Mouse (Mus musculus) erythroblast, embryonic 14.5 days (primary cell): ENCODE results near the gene Uhmk1.

Source experiments
- GATA1 ChIP-seq: IDR thresholded peaks from 2 replicates; pipeline ENCODE4 v1.6.1; 2012; ENCODE audit warnings: low read length, inconsistent platforms, mixed read lengths
- TAL1 ChIP-seq: IDR thresholded peaks from 3 replicates; pipeline ENCODE4 v1.6.1; 2012; ENCODE audit warnings: low read length, inconsistent platforms, mixed read lengths

DNA sequence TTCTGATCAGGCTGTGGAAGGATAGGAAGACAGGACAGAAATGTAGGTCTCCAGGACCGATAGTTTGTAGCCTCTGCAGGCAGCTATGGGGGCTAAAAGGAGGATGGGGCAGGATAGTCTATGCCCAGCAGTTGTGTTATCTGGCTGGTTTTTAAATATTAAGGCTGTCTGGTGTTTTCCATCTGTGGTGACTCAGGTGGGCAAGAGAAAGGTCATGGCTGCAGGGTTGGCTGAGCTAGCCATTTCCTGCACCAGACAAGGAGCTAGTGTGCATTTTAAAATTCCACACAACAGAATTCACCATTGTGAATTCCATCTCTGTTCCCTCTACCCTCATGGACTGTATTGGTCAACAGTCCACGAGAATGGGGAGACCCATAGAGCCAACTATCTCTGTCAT lies 8.1 kb upstream of the Uhmk1 start:
- TF ChIP-seq TAL1 (no peak), GATA1 (no peak)
